Mouse (Mus musculus) spleen, postnatal 0 days (tissue): Measurements from ENCODE around the gene Lmf2. TPM values are rescaled to one million over a fixed set of nuclear protein-coding genes. Genes with fewer than 3 reads are reported as not detected.

Experiments used
- polyA plus RNA-seq: library from polyadenylated mRNA; unstranded; fragments of >200 nt; fragmentation: Nextera tagmentation; extraction: Ambion mirVana; gene quantifications from 2 replicates; pipeline ENCODE4 v1.2.1, GENCODE M21; 2015

Gene Lmf2
- polyA plus RNA-seq, result 28.5 and 29.5 TPM in 2 replicates

GRCm38 (mm10) chr15:89355241-89356187 lies at the start of gene Lmf2, which contains the start of gene Ncaph2:
Gene Lmf2 (minus strand): TSS chr15:89355659.
Gene Ncaph2 (plus strand): TSS chr15:89355719.

GRCm38 (mm10) chr15:89384617-89385016 lies 29.2 kb upstream of the Lmf2 start, which contains the start of gene Klhdc7b:
Gene Klhdc7b (plus strand): TSS chr15:89384917.

GRCm38 (mm10) chr15:89378831-89379401 lies 23.5 kb upstream of the Lmf2 start, which contains the start of gene Odf3b:
Gene Odf3b (minus strand): TSS chr15:89379282.

GRCm38 (mm10) chr15:89376957-89377356 lies 21.5 kb upstream of the Lmf2 start, which contains the start of gene Tymp:
Gene Tymp (minus strand): TSS chr15:89377039.

GRCm38 (mm10) chr15:89373762-89374248 lies 18.3 kb upstream of the Lmf2 start, which contains the start of gene Sco2:
Gene Sco2 (minus strand): TSS chr15:89373846.

GRCm38 (mm10) chr15:89334271-89334670 lies 21.2 kb downstream of the Lmf2 start, which contains the start of gene Miox:
Gene Miox (plus strand): TSS chr15:89334398.

GRCm38 (mm10) chr15:89322670-89323522 lies 32.6 kb downstream of the Lmf2 start, which contains the start of gene Adm2:
Gene Adm2 (plus strand): TSS chr15:89322720.

GRCm38 (mm10) chr15:89315190-89315731 lies 40.2 kb downstream of the Lmf2 start, which contains the start of gene Sbf1:
Gene Sbf1 (minus strand): TSS chr15:89315311.

Other genes starting within 250 kb of the Lmf2 start
- gene Tubgcp6, start 232.5 kb downstream of the Lmf2 start, polyA plus RNA-seq, result 7.9 and 8.7 TPM in 2 replicates
- 11.4 and 11.9 TPM in 2 replicates for gene Hdac10, start 227.0 kb downstream of the Lmf2 start, polyA plus RNA-seq
- gene Mapk12, start 215.0 kb downstream of the Lmf2 start, polyA plus RNA-seq, result 1.8 and 2.3 TPM in 2 replicates
- gene Mapk11, start 206.0 kb downstream of the Lmf2 start, polyA plus RNA-seq, result 0.87 and 1.3 TPM in 2 replicates
- gene Plxnb2, start 174.9 kb downstream of the Lmf2 start, polyA plus RNA-seq, result 25.8 and 35.7 TPM in 2 replicates
- gene Dennd6b, start 159.2 kb downstream of the Lmf2 start, polyA plus RNA-seq, result 3.8 and 4.0 TPM in 2 replicates
- 46.2 and 46.5 TPM in 2 replicates for gene Ppp6r2, start 144.1 kb downstream of the Lmf2 start, polyA plus RNA-seq
- gene Sbf1, start 40.3 kb downstream of the Lmf2 start, polyA plus RNA-seq, result 36.5 and 38.4 TPM in 2 replicates
- gene Adm2, start 32.9 kb downstream of the Lmf2 start, polyA plus RNA-seq, result 0.16 TPM in 1 of 2 replicates, not detected in the other
- gene Miox, start 21.3 kb downstream of the Lmf2 start, polyA plus RNA-seq, result not detected in 2 replicates
- 134 and 143 TPM in 2 replicates for gene Ncaph2, start 60 bp upstream of the Lmf2 start, polyA plus RNA-seq
- 4.5 and 4.6 TPM in 2 replicates for gene Sco2, start 18.2 kb upstream of the Lmf2 start, polyA plus RNA-seq
- 0.82 and 1.4 TPM in 2 replicates for gene Tymp, start 21.4 kb upstream of the Lmf2 start, polyA plus RNA-seq
- 4.3 and 4.7 TPM in 2 replicates for gene Odf3b, start 23.6 kb upstream of the Lmf2 start, polyA plus RNA-seq
- gene Klhdc7b, start 29.3 kb upstream of the Lmf2 start, polyA plus RNA-seq, result 0.04 TPM in 1 of 2 replicates, not detected in the other
- not detected in 2 replicates for gene Syce3, start 54.8 kb upstream of the Lmf2 start, polyA plus RNA-seq
- 0.46 and 0.59 TPM in 2 replicates for gene Cpt1b, start 70.2 kb upstream of the Lmf2 start, polyA plus RNA-seq
- gene C730034F03Rik, start 73.9 kb upstream of the Lmf2 start, polyA plus RNA-seq, result 3.5 and 3.7 TPM in 2 replicates
- not detected in 2 replicates for gene Gm44502, start 74.0 kb upstream of the Lmf2 start, polyA plus RNA-seq
- 42.4 and 51.5 TPM in 2 replicates for gene Chkb, start 74.2 kb upstream of the Lmf2 start, polyA plus RNA-seq
- gene Mapk8ip2, start 98.3 kb upstream of the Lmf2 start, polyA plus RNA-seq, result 0.06 TPM in 1 of 2 replicates, not detected in the other
- 7.9 and 10.0 TPM in 2 replicates for gene Arsa, start 121.8 kb upstream of the Lmf2 start, polyA plus RNA-seq
- 1.9 and 2.1 TPM in 2 replicates for gene Shank3, start 144.0 kb upstream of the Lmf2 start, polyA plus RNA-seq
- 0.07 and 0.23 TPM in 2 replicates for gene Acr, start 212.7 kb upstream of the Lmf2 start, polyA plus RNA-seq
- 8.0 and 9.7 TPM in 2 replicates for gene Rabl2, start 236.3 kb upstream of the Lmf2 start, polyA plus RNA-seq